Mouse (Mus musculus): Measurements from ENCODE around the gene Tuba1b. TPM values are rescaled to one million over a fixed set of nuclear protein-coding genes. Genes with fewer than 3 reads are reported as not detected.
"Not testable (repeated sequence)": the region's sequence is repeated elsewhere in the genome, so short reads cannot be mapped to it uniquely, and the experiment has no call there.

Gene Tuba1b
- polyA plus RNA-seq, 1 experiment from 2014 or later, result 1,223 TPM

DNA sequence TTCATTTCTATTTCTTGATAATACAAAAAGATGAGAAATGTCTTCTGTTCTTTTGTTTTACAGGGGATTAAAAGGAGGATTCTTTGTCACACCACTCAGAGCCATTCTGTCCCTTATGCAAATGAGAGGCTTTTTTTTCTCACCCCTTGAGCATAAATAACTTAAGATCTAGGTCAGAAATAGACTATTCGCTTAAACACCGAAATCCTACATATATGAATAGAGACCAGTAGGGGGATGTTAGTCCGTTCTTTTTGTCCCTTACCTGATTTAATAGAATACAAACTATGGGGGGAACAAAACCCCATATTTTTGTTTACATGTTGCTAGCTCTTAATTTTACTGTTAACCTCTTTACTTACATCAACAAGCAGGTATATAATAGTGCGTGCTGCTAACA lies 21.6 kb upstream of the Tuba1b start:
- peak overlapping the region; percentile 91; the same call in 1 of the 2 replicates for H3K4me3 ChIP-seq (replicated peaks; ENCODE audit: low read length)
- ATAC-seq (ENCODE audit: low FRiP score) (no peak), DNase-seq (ENCODE audit: low spot score) (no peak)
- no peaks in the 10 kb centered on the region for H3K9me3 ChIP-seq (ENCODE audit: control insufficient read depth, low read length)
- H3K4me2 ChIP-seq (replicated peaks), result peak overlapping the region; percentile 84
- 48% methylated on average over 4 of the region's 4 CpGs for WGBS
- H3K4me1 ChIP-seq (replicated peaks; ENCODE audit: control insufficient read depth, insufficient read depth, low read length), result peaks cover 13% of the 10 kb centered on the region
- H3K27me3 ChIP-seq (ENCODE audit: control insufficient read depth, insufficient read depth, low read length), result no peaks in the 10 kb centered on the region
- peak overlapping the region; percentile 100 for H3K27ac ChIP-seq
- peaks cover 12% of the 10 kb centered on the region for H3K36me3 ChIP-seq (replicated peaks; ENCODE audit: control insufficient read depth, insufficient read depth)
- H3K9ac ChIP-seq, result peak overlapping the region; percentile 100

DNA sequence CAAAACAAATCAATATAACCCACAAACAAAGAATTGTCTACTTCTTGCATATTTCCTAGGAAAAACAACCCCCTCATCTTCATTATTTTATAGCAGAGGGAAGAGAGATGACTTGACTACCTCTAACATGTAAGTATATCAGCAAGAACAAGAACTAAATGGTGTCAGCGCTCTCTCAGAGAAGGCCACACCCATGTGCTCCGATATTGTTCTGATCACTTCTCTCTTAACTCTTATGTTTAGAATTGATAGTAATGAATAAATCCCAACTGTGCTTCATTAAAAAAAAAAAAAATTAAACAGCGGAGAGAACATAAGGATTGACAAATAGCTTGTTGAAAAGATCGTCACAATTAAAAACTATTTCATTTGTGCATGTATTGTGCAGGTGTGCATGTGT lies 21.0 kb upstream of the Tuba1b start:
- H3K9me3 ChIP-seq (ENCODE audit: control insufficient read depth, low read length), result no peaks in the 10 kb centered on the region
- WGBS, result 44% methylated on average over 4 of the region's 4 CpGs
- H3K27ac ChIP-seq, result peak overlapping the region; percentile 100
- peaks cover 18% of the 10 kb centered on the region for H3K36me3 ChIP-seq (replicated peaks; ENCODE audit: control insufficient read depth, insufficient read depth)
- H3K27me3 ChIP-seq (ENCODE audit: control insufficient read depth, insufficient read depth, low read length), result no peaks in the 10 kb centered on the region
- peaks cover 13% of the 10 kb centered on the region for H3K4me1 ChIP-seq (replicated peaks; ENCODE audit: control insufficient read depth, insufficient read depth, low read length)
- H3K4me2 ChIP-seq (replicated peaks), result peak overlapping the region; percentile 84
- H3K4me3 ChIP-seq (replicated peaks; ENCODE audit: low read length), result peak overlapping the region; percentile 91
- DNase-seq (ENCODE audit: low spot score), result peak; percentile 60
- no peak for ATAC-seq (ENCODE audit: low FRiP score)
- H3K9ac ChIP-seq, result peak overlapping the region; percentile 100

DNA sequence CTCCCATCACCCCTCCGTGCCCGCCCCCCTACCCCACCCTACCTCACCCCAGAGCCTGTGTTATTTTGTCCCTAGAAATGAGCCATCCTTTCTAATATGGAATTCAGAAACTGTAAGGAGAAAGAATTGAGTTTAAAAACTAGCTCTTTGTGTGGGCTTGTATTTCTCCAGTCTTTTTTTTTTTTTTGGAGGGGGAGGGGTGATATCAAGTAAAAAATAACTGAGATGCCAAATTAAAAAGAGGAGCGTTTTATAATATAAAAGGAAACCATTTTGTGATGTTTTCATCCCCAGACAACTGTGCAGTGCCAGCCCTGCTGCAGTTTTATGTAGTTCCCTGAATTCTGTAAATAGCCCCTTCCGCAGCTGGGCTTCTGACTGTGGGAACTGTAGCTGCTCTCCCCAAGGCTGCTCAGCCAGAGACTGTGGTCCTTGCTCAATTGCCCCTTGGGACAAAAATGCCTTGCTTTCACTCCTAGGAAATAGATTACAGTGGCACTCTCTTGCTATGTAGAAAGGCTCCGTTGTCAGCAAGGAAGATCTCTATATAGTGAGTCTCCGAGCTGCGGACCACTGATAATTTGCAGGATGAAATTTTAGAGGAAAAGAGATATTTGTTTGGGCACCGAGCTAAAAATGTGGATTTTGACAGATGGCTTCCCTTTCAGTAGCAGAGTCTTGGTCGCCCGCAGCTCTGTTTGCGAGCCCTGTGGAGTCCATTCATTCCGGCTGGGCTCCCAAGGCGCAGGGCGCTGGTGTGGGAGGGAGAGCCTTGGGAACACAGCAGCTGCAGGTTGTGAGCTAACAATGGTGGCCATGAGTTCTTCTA lies 20.3 kb upstream of the Tuba1b start:
- peak overlapping the region; percentile 100 for H3K9ac ChIP-seq
- H3K4me1 ChIP-seq (replicated peaks; ENCODE audit: control insufficient read depth, insufficient read depth, low read length), result peaks cover 13% of the 10 kb centered on the region
- H3K27me3 ChIP-seq (ENCODE audit: control insufficient read depth, insufficient read depth, low read length), result no peaks in the 10 kb centered on the region
- 0 out of 2 replicates have a peak, but pooled peaks have one; percentile 3 for ATAC-seq (ENCODE audit: low FRiP score)
- H3K27ac ChIP-seq, result peak overlapping the region; percentile 100
- H3K4me2 ChIP-seq (replicated peaks), result peak overlapping the region; percentile 84
- peak overlapping the region; percentile 91 for H3K4me3 ChIP-seq (replicated peaks; ENCODE audit: low read length)
- 6% methylated on average over 14 of the region's 14 CpGs for WGBS
- peaks cover 20% of the 10 kb centered on the region for H3K36me3 ChIP-seq (replicated peaks; ENCODE audit: control insufficient read depth, insufficient read depth)
- no peaks in the 10 kb centered on the region for H3K9me3 ChIP-seq (ENCODE audit: control insufficient read depth, low read length)
- DNase-seq (ENCODE audit: low spot score), result peak; percentile 74

DNA sequence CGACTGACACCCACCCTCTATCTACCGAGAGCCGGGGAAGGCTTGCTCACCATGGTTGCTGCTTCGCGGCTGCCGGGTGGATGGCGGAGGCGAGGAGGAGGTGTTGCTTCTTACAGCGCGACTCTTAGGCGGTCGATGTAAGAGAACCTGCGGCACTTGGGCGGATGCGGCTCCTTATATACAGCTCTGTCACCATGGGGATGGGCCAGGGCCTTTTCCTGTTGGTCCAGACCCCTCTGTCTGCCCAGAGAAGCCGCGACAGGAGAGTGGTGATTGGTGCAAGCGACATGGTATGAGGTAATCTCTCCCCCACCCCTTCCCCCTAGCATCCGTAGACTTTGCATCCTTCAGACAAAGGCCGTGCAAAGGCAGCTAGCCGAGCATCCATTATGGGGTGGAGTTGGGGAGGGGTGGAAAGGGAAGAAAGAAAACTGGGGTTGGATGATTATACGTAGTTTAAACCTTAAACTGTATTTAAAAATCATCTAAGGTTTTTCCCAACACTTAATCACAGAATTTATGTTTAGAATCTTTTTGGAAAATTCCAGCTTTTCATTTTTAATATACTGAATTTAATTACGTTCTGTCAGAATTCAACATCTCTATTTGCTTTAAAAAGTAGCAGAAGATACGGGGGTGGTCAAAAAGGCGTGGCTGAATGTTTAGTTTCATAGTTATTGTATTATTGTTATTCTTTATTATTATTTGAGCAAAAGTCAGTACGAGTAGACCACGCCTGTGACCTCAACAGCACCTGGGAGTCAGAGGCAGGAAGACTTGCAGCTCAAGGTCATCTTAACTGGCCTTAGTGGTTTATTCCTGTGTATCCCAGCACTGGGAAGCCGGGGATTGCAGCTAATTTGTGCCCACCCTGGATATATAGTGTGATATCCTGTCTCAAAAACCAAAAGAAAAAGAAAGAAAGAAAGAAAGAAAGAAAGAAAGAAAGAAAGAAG lies 19.3 kb upstream of the Tuba1b start, which contains the start of the genes Gm49450 and Tuba1a:
Gene Gm49450 (minus strand): TSS at position 151 of the 956 bp plus-strand sequence.
Gene Tuba1a (minus strand): TSS at position 303 of the 956 bp plus-strand sequence.
- peaks cover 13% of the 10 kb centered on the region for H3K4me1 ChIP-seq (replicated peaks; ENCODE audit: control insufficient read depth, insufficient read depth, low read length)
- 2% methylated on average over 28 of the region's 28 CpGs for WGBS
- H3K4me2 ChIP-seq (replicated peaks), result peak within 1 kb of the TSS; percentile 84
- no peaks in the 10 kb centered on the region for H3K27me3 ChIP-seq (ENCODE audit: control insufficient read depth, insufficient read depth, low read length)
- ATAC-seq (ENCODE audit: low FRiP score) (peak; percentile 97), DNase-seq (ENCODE audit: low spot score) (peak; percentile 99)
- no peaks in the 10 kb centered on the region for H3K9me3 ChIP-seq (ENCODE audit: control insufficient read depth, low read length)
- peak within 1 kb of the TSS; percentile 91 for H3K4me3 ChIP-seq (replicated peaks; ENCODE audit: low read length)
- peak within 1 kb of the TSS; percentile 100 for H3K27ac ChIP-seq
- peaks cover 30% of the 10 kb centered on the region for H3K36me3 ChIP-seq (replicated peaks; ENCODE audit: control insufficient read depth, insufficient read depth)
- H3K9ac ChIP-seq, result peak within 1 kb of the TSS; percentile 100

DNA sequence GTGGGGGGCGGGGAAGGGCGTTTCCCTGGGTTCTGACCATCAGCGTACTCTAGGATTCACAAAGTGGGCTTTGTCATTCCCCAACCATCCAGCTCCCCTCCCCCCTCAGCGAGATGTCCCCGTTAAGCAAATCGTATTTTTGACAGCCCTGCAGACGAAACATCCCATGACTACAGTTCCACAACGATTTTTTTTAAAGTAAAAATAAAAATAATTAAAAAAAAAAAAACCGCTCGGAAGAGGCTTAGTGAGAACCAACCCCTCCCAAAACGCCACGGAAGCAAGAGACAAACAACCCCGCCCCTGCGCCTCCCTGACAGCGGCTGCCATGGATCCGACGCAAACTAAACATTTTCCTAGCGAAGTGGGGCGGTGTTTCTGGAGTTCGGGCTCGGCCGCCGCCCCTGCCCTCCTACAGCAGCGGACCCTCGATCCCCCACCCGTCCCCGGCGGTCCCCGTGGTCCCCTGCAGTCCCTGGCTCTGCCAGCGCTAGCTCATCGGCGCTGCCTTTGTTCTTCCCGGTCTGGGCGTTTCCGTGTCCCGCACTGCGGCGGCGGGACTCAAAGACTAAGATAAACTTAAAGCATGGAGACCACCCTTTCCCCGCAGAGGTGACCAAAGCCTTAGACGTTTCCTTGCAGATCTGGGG lies 18.5 kb upstream of the Tuba1b start:
- peaks cover 17% of the 10 kb centered on the region for H3K4me1 ChIP-seq (replicated peaks; ENCODE audit: control insufficient read depth, insufficient read depth, low read length)
- WGBS, result under 1% methylated on average over 41 of the region's 41 CpGs
- H3K36me3 ChIP-seq (replicated peaks; ENCODE audit: control insufficient read depth, insufficient read depth), result peaks cover 33% of the 10 kb centered on the region
- no peaks in the 10 kb centered on the region for H3K9me3 ChIP-seq (ENCODE audit: control insufficient read depth, low read length)
- no peaks in the 10 kb centered on the region for H3K27me3 ChIP-seq (ENCODE audit: control insufficient read depth, insufficient read depth, low read length)
- peak overlapping the region; percentile 91 for H3K4me3 ChIP-seq (replicated peaks; ENCODE audit: low read length)
- DNase-seq (ENCODE audit: low spot score) (peak; percentile 77), ATAC-seq (ENCODE audit: low FRiP score) (peak; percentile 42)
- peak overlapping the region; percentile 100 for H3K27ac ChIP-seq
- peak overlapping the region; percentile 65 for H3K4me2 ChIP-seq (replicated peaks)
- peak overlapping the region; percentile 100 for H3K9ac ChIP-seq

DNA sequence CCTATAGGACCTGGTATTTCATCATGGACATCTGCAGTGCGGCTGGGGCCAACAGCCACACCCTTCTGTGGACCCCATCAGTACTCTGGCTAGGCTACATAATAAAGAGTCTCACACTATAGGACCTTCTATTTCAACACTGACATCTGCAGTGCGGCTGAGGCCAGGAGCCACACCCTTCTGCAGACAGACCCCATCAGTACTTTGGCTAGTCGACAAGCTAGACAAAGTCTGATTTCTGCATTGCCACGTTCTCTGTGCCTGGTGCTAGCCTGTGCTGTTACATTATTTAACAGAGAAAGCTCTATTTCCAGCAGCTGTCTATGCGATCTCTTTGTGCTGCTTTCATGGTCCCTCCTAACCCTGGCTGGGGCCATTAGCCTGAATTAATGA lies 17.7 kb upstream of the Tuba1b start:
- 3% methylated on average over 5 of the region's 5 CpGs for WGBS
- ATAC-seq (ENCODE audit: low FRiP score) (peak; percentile 21), DNase-seq (ENCODE audit: low spot score) (peak; percentile 77)
- H3K4me1 ChIP-seq (replicated peaks; ENCODE audit: control insufficient read depth, insufficient read depth, low read length), result peaks cover 18% of the 10 kb centered on the region
- peak overlapping the region; percentile 91 for H3K4me3 ChIP-seq (replicated peaks; ENCODE audit: low read length)
- H3K4me2 ChIP-seq (replicated peaks), result peak overlapping the region; percentile 65
- peak overlapping the region; percentile 100 for H3K27ac ChIP-seq
- no peaks in the 10 kb centered on the region for H3K27me3 ChIP-seq (ENCODE audit: control insufficient read depth, insufficient read depth, low read length)
- peaks cover 33% of the 10 kb centered on the region for H3K36me3 ChIP-seq (replicated peaks; ENCODE audit: control insufficient read depth, insufficient read depth)
- H3K9me3 ChIP-seq (ENCODE audit: control insufficient read depth, low read length), result no peaks in the 10 kb centered on the region
- peak overlapping the region; percentile 100 for H3K9ac ChIP-seq

DNA sequence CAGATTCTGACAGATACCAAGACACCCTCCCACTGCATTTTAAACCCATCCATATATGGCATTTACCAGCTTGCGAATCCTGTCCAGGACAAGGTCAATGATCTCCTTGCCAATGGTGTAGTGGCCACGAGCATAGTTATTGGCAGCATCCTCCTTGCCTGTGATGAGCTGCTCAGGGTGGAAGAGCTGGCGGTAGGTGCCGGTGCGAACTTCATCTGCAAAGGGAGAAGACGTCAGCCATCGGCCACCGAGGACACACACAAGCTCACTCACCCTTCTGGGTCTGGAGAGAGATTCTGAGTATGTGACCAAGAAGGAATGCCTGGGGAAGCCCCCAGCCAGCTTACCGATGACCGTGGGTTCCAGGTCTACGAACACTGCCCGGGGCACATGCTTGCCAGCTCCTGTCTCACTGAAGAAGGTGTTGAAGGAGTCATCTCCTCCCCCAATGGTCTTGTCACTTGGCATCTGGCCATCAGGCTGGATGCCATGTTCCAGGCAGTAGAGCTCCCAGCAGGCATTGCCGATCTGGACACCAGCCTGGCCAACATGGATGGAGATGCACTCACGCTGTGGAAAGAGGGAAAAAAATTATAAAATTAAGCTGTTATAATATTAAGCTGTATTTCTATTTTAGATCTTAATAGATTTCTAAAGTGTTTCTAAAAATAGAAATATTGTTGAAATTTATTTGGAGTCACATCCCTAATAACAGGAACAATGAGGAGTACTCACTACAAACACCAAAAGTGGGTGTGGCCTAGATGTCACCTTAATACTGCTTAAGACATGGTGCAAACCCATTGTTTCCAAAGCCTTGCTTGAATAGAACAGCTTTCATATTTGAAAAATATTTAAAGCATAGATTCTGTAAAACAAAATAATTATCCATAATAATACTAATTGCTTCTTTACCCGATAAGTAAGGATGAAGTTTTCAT lies 17.0 kb upstream of the Tuba1b start:
- Histone ChIP-seq H3K4me2 (replicated peaks) (peak overlapping the region; percentile 65), H3K9ac (peak overlapping the region; percentile 100), H3K4me1 (replicated peaks; ENCODE audit: control insufficient read depth, insufficient read depth, low read length) (peaks cover 14% of the 10 kb centered on the region), H3K36me3 (replicated peaks; ENCODE audit: control insufficient read depth, insufficient read depth) (peaks cover 33% of the 10 kb centered on the region), H3K27ac (peak overlapping the region; percentile 100), H3K4me3 (replicated peaks; ENCODE audit: low read length) (peak overlapping the region; percentile 91)
- WGBS, result 35% methylated on average over 11 of the region's 15 CpGs
- DNase-seq (ENCODE audit: low spot score), result peak; percentile 72
- not testable (repeated sequence) for ATAC-seq (ENCODE audit: low FRiP score); H3K9me3 ChIP-seq (ENCODE audit: control insufficient read depth, low read length); H3K27me3 ChIP-seq (ENCODE audit: control insufficient read depth, insufficient read depth, low read length)

DNA sequence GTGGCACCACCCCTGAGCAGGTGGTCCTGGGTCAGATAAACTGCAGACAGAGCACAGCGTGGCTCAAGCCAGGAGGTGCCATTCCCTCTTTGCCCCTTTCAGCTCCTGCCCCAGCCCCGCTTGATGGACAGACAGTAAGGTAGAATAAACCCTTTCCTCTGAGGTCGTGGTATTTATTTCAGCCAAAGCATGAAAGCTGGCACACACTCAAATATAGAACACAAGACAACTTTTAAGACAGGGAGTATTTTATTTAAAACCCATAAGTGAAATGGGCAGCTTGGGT lies 15.2 kb upstream of the Tuba1b start:
- Histone ChIP-seq H3K4me2 (replicated peaks) (peak overlapping the region; percentile 89), H3K4me3 (replicated peaks; ENCODE audit: low read length) (peak overlapping the region; percentile 41), H3K9me3 (ENCODE audit: control insufficient read depth, low read length) (no peaks in the 10 kb centered on the region), H3K9ac (peak overlapping the region; percentile 78), H3K27ac (peak overlapping the region; percentile 62), H3K36me3 (replicated peaks; ENCODE audit: control insufficient read depth, insufficient read depth) (peaks cover 33% of the 10 kb centered on the region), H3K4me1 (replicated peaks; ENCODE audit: control insufficient read depth, insufficient read depth, low read length) (peaks cover 5% of the 10 kb centered on the region; the same call in 1 of the 2 replicates), H3K27me3 (ENCODE audit: control insufficient read depth, insufficient read depth, low read length) (no peaks in the 10 kb centered on the region)
- 25% methylated on average over 3 of the region's 3 CpGs for WGBS
- DNase-seq (ENCODE audit: low spot score) (peak; percentile 45), ATAC-seq (ENCODE audit: low FRiP score) (no peak)
